Comparison of ENCODE assay signal across 8 mouse cellular contexts in the genomic region with DNA sequence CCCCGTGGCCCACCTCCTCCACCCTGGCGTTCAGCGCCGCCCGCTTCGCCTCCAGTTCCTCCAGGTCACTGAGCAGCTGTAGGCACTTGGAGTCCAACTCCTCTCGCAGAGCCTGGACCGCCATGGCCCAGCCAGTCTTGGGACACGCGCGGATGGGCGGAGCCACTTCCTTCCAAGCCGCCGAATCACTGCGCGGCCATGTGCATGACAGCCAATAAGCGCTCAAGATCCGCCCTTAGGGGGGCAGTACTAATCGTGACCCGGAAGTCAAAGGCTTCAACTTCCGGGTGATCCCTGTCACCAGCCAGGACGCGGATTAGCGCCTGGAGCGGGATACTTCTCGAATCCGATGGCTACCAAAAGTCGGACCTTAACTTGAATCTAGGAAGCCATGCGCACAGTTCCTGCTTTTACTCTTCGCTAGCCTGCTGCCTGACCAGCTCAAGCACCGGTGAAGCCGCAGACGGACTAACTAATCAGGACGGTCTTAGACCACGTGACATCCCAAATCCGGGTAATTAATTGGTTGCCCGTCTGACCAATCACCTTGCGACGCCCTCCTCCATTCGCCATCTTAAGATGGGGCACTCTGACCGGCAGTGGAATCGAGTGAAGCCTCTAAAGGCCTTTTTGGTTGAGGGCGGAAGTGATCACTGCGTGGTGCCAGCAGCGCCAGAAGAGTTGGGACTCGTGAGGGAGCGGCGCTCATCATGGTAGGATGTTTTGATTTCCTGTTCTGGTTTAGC. TPM values are rescaled to one million over a fixed set of nuclear protein-coding genes. Genes with fewer than 3 reads are reported as not detected.
DNase-seq lines count a peak whose midpoint lies in the region; ATAC-seq lines count a peak whose summit lies in the region.

A gene (minus strand): TSS at position 458 of the 746 bp plus-strand sequence.
A gene (plus strand): TSS at position 637 of the 746 bp plus-strand sequence.

- DNase-seq in T-cell, adult 2 months (ENCODE audit: low spot score), result peak; percentile 96
- DNase-seq in cerebellum, postnatal 36 days, result peak; percentile 93 to 94
- peak; percentile 93 to 97 for DNase-seq in frontal cortex, postnatal 36 days (ENCODE audit: low spot score in 2 of 2)
- peak; percentile 97 for DNase-seq in left cerebral cortex, adult 11 months (ENCODE audit: low spot score)
- peak; percentile 95 to 97 for DNase-seq in lung, postnatal 4 days
- DNase-seq in retina, postnatal 7 days (ENCODE audit: low read depth, low spot score), result peak; percentile 98
- DNase-seq in urinary bladder, adult 2 months (ENCODE audit: low spot score), result peak; percentile 82

- WGBS in hindbrain, embryonic 15.5 days, result under 1% methylated on average over 45 of the region's 48 CpGs

- H3K27ac ChIP-seq in hindbrain, embryonic 15.5 days (replicated peaks), result peak within 1 kb of the TSS; percentile 82

- H3K36me3 ChIP-seq in hindbrain, embryonic 15.5 days, result peaks cover 15% of the 10 kb centered on the region

- no peaks in the 10 kb centered on the region for H3K9me3 ChIP-seq in hindbrain, embryonic 15.5 days

- H3K4me2 ChIP-seq in hindbrain, embryonic 15.5 days, result peak within 1 kb of the TSS; percentile 79

- H3K9ac ChIP-seq in hindbrain, embryonic 15.5 days, result peak within 1 kb of the TSS; percentile 51

- H3K27me3 ChIP-seq in hindbrain, embryonic 15.5 days, result no peaks in the 10 kb centered on the region

- H3K4me1 ChIP-seq in hindbrain, embryonic 15.5 days (replicated peaks), result peaks cover 26% of the 10 kb centered on the region

- peak within 1 kb of the TSS; percentile 68 for H3K4me3 ChIP-seq in hindbrain, embryonic 15.5 days

- ATAC-seq in hindbrain, embryonic 15.5 days (ENCODE audit: low FRiP score, low read depth), result peak; percentile 94

RNA-seq across cellular contexts. Expression of the first gene that starts in this region (rescaled TPM):
- polyA plus RNA-seq in hindbrain, embryonic 15.5 days (2015; fragmentation: Nextera tagmentation; extraction: Ambion mirVana), result 62.2 and 64.5 TPM in 2 replicates
- polyA plus RNA-seq in urinary bladder, adult 2 months (2012; rRNA removed), result 34.3 and 41.4 TPM in 2 replicates

RNA-seq across cellular contexts. Expression of the second gene that starts in this region (rescaled TPM):
- 51.1 and 52.5 TPM in 2 replicates for polyA plus RNA-seq in hindbrain, embryonic 15.5 days (2015; fragmentation: Nextera tagmentation; extraction: Ambion mirVana)
- 25.4 TPM in 2 replicates for polyA plus RNA-seq in urinary bladder, adult 2 months (2012; rRNA removed)

Comparison
In these comparisons a context has a peak if more than half of its experiments do, and no peak if none do; other contexts are left out.
1. Peak in every context shown above with its lines: DNase-seq, ATAC-seq, H3K4me3 ChIP-seq and H3K27ac ChIP-seq.